Mouse (Mus musculus) heart, postnatal 0 days (tissue): ENCODE data around the gene Adora2b. TPM values are rescaled to one million over a fixed set of nuclear protein-coding genes. Genes with fewer than 3 reads are reported as not detected.
A peak's percentile ranks its signal among the peaks of the same experiment; 100 is the strongest.

Experiments
- ATAC-seq: fragments of 200-750 bp; cut with Nextera tagmentation; 2 replicates; pipeline ENCODE4 v1.8.0; 2017; ENCODE audit warnings: low read depth, moderate number of reproducible peaks, moderate library complexity; ENCODE audit not compliant: insufficient read depth
- DNase-seq: peaks from one replicate; pipeline ENCODE4 v3.0.0-alpha.2; 2016; ENCODE audit warnings: low spot score
- H3K27ac ChIP-seq: fragments of 300-500 bp; sonication (generic); 2 replicates; pipeline ENCODE4 v1.5.1; 2014; ENCODE audit warnings: low read depth, mild to moderate bottlenecking
- H3K27me3 ChIP-seq: fragments of 300-500 bp; sonication (generic); 2 replicates; pipeline ENCODE4 v1.6.1; 2014; ENCODE audit warnings: low read length, mixed read lengths; ENCODE audit not compliant: control insufficient read depth, insufficient read depth
- H3K36me3 ChIP-seq: fragments of 300-500 bp; sonication (generic); replicated peaks from 2 replicates; pipeline ENCODE4 v1.6.1; 2014; ENCODE audit warnings: low read length, mixed read lengths; ENCODE audit not compliant: control insufficient read depth, insufficient read depth
- H3K4me1 ChIP-seq: fragments of 300-500 bp; sonication (generic); 2 replicates; pipeline ENCODE4 v1.6.1; 2014; ENCODE audit warnings: antibody characterized with exemption; ENCODE audit not compliant: control insufficient read depth, insufficient read depth
- H3K4me2 ChIP-seq: fragments of 300-500 bp; sonication (generic); 2 replicates; pipeline ENCODE4 v1.6.1; 2014; ENCODE audit warnings: low read depth, mild to moderate bottlenecking, low read length, moderate library complexity
- H3K4me3 ChIP-seq: fragments of 300-500 bp; sonication (generic); 2 replicates; pipeline ENCODE4 v1.5.1; 2014; ENCODE audit warnings: low read depth, low read length
- H3K9ac ChIP-seq: fragments of 300-500 bp; sonication (generic); replicated peaks from 2 replicates; pipeline ENCODE4 v1.6.1; 2014; ENCODE audit warnings: low read depth, low read length, mixed read lengths
- H3K9me3 ChIP-seq: fragments of 300-500 bp; sonication (generic); replicated peaks from 2 replicates; pipeline ENCODE4 v1.6.1; 2016; ENCODE audit warnings: low read length; ENCODE audit not compliant: control insufficient read depth
- CTCF ChIP-seq: IDR thresholded peaks from 2 replicates; pipeline ENCODE4 v1.5.1; 2016; ENCODE audit warnings: antibody characterized with exemption, control low read depth, low read depth
- EP300 ChIP-seq: IDR thresholded peaks from 2 replicates; pipeline ENCODE4 v1.6.1; 2016; ENCODE audit warnings: antibody characterized with exemption, low read depth
- WGBS: fragments of 180-500 bp; shearing (Covaris S2); extraction: QIAGEN DNeasy Blood & Tissue Kit; methylation state at CpG from one replicate; pipeline ENCODE4 v1.1.7; 2014; 5-methylcytosine and 5-hydroxymethylcytosine counted together
- polyA plus RNA-seq: library from polyadenylated mRNA; unstranded; fragments of >200 nt; fragmentation: Nextera tagmentation; extraction: Ambion mirVana; gene quantifications from 2 replicates; pipeline ENCODE4 v1.2.1, GENCODE M21; 2015
- total RNA-seq: library from RNA; depleted of rRNA; stranded (reverse); fragments of >200 nt; gene quantifications from 2 replicates; pipeline ENCODE4 v1.2.3, GENCODE M21; 2014; ENCODE audit warnings: low replicate concordance

Adora2b gene
- total and polyA plus RNA-seq, 2 experiments from 2014 or later, result 0.11 to 0.57 TPM

DNA sequence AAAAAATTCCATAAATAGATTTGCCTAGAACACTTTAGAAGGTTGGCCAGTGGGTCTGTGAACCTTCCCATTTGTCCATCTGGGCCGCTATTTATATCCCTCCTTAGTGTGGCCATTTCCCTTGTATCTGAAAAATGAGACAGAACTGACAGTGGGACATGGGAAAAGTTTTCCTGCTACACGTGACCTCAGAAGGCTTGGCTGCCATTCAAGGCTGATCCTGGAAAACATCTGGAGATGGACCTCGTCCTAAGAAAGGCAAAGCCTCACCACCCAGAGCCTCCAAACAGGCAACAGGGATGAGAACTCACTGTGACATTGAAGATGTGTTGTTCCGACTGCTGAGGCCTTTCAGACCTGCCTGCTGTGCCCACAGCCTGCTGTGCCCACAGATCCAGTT, 24.0 kb upstream of the Adora2b start:
- WGBS, result 31% methylated on average over 4 of the region's 4 CpGs

DNA sequence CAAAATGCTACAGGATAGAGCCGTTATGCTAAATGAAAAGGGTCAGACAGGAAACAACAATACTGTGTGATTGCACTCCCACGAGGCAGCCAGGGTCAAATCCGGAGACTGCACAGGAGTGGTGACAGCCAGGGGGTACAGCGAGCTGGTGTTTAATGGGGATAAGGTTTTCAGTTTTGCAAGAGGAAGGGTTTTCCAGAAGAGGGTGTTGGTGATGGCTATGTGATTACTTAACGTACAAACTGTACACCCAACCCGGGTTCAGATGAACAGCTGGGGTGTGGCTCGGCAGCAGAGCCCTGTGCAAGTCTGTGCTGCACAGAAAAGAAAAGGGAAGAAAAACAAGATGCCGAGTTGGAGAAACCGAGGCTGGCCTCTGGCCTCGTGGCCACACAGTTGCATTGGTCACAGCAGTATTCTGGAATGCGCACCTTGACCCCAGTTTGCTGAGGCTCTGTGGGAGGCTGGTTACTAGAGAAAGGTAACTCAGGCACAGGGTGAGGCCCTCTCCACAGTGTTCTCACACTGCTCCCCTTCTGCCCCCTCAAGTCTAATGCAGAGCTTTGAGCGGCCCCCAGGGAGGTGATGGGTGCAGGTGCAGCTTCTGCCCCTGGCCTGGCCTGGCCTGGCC, 8.0 kb upstream of the Adora2b start:
- TF ChIP-seq CTCF (no peak), EP300 (no peak)
- Histone ChIP-seq H3K36me3 (no peaks in the 10 kb centered on the region), H3K9me3 (no peaks in the 10 kb centered on the region), H3K9ac (no peak overlapping the region), H3K4me1 (no peaks in the 10 kb centered on the region), H3K27ac (no peak overlapping the region), H3K4me2 (no peak overlapping the region), H3K4me3 (no peak overlapping the region), H3K27me3 (no peaks in the 10 kb centered on the region)
- no peak for DNase-seq
- ATAC-seq, result no peak
- WGBS, result 59% methylated on average over 12 of the region's 12 CpGs

More for the DNA sequence above, 24.0 kb upstream of the Adora2b start:
- Histone ChIP-seq H3K36me3 (no peaks in the 10 kb centered on the region), H3K4me2 (no peak overlapping the region), H3K4me1 (peaks cover 21% of the 10 kb centered on the region), H3K27ac (0 out of 2 replicates have a peak overlapping the region, but pooled peaks have one; percentile 18), H3K27me3 (no peaks in the 10 kb centered on the region), H3K9me3 (no peaks in the 10 kb centered on the region), H3K9ac (no peak overlapping the region), H3K4me3 (no peak overlapping the region)
- DNase-seq (peak; percentile 33), ATAC-seq (peak; percentile 27; the same call in 1 of the 2 replicates)
- TF ChIP-seq EP300, result no peak
- TF ChIP-seq CTCF, result no peak

GRCm38 (mm10) chr11:62243871-62244270, 4.9 kb upstream of the Adora2b start:
- H3K9me3 ChIP-seq, result no peaks in the 10 kb centered on the region
- 81% methylated on average over 8 of the region's 8 CpGs for WGBS
- TF ChIP-seq CTCF, result no peak
- TF ChIP-seq EP300, result no peak
- peaks cover 9% of the 10 kb centered on the region for H3K27me3 ChIP-seq
- H3K27ac ChIP-seq, result no peak overlapping the region
- ATAC-seq (no peak), DNase-seq (no peak)
- no peaks in the 10 kb centered on the region for H3K36me3 ChIP-seq
- no peak overlapping the region for H3K9ac ChIP-seq
- H3K4me2 ChIP-seq, result no peak overlapping the region
- H3K4me1 ChIP-seq, result peaks cover 2% of the 10 kb centered on the region; the same call in 1 of the 2 replicates
- H3K4me3 ChIP-seq, result no peak overlapping the region

DNA sequence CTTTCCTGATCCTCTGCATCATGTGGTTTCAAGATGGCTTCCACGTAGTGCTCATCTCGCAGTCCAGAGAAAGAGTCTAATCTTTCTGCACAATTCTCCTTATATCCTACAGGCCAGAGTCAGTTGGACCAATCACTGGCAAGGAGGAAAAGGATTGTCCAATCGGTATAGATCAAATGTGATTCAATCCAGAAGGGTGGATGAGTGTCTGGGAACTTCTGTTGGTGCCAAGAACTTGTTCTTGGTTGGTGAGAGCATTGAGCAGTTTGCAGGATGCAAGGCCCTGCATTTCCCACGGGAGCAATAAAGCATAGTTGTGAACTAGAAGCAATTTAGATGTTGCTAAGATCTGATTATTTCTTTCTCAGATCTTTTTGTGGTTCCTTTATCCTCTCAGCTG, 4.3 kb upstream of the Adora2b start:
- WGBS, result 82% methylated on average over 4 of the region's 4 CpGs
- TF ChIP-seq EP300, result no peak
- TF ChIP-seq CTCF, result no peak
- peaks cover 8% of the 10 kb centered on the region for H3K4me1 ChIP-seq
- no peak for ATAC-seq
- H3K4me2 ChIP-seq, result no peak overlapping the region
- no peak overlapping the region for H3K4me3 ChIP-seq
- no peaks in the 10 kb centered on the region for H3K9me3 ChIP-seq
- H3K27me3 ChIP-seq, result peaks cover 15% of the 10 kb centered on the region
- no peak overlapping the region for H3K9ac ChIP-seq
- no peak overlapping the region for H3K27ac ChIP-seq
- no peaks in the 10 kb centered on the region for H3K36me3 ChIP-seq
- no peak for DNase-seq

DNA sequence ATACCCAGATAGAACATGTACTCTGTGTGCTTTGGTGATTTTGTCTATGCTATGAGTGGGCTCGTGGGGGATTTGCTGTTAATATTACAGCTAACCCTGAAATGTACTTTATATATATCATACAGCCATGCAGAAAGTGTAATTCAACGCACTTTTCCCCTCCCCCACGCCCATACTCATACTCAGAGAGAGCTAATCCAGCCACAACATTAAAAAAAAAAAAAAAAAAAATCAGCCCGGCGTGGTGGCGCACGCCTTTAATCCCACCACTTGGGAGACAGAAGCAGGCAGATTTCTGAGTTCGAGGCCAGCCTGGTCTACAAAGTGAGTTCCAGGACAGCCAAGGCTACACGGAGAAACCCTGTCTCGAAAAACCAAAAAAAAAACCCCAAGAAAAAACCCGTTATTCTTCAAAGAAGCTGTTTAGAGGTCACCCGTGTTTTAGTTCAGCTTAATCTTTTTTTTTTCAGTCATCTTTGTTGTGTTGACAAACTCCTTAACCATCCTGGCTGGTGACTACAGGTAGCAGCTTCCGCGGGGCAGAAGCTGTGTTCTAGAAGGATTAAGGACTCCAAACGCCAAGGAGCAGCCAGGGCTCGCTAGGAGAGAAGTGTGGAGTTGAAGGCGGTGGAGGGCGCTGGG, 904 bp upstream of the Adora2b start:
- 33% methylated on average over 18 of the region's 18 CpGs for WGBS
- Histone ChIP-seq H3K9ac (no peak overlapping the region), H3K9me3 (no peaks in the 10 kb centered on the region), H3K27ac (no peak overlapping the region), H3K4me1 (peaks cover 8% of the 10 kb centered on the region), H3K4me3 (peak overlapping the region; percentile 58), H3K4me2 (peak overlapping the region; percentile 96), H3K27me3 (peaks cover 47% of the 10 kb centered on the region), H3K36me3 (no peaks in the 10 kb centered on the region)
- DNase-seq (no peak), ATAC-seq (no peak)
- TF ChIP-seq EP300, result no peak
- TF ChIP-seq CTCF, result no peak
